Mouse (Mus musculus) bone marrow, adult 2 months (tissue): ENCODE measurements around the gene Il4.

ENCODE experiments used
- CTCF ChIP-seq: fragments of 200-500 bp; IDR thresholded peaks from 2 replicates; pipeline ENCODE4 v1.5.1; 2011; ENCODE audit warnings: low read length, control low read depth; ENCODE audit not compliant: control insufficient read depth, insufficient read depth
- POLR2A ChIP-seq: fragments of 200-500 bp; IDR thresholded peaks from 2 replicates; pipeline ENCODE4 v1.6.1; 2011; ENCODE audit warnings: low read depth, mild to moderate bottlenecking, control low read depth, low read length, borderline replicate concordance; ENCODE audit not compliant: control insufficient read depth

DNA sequence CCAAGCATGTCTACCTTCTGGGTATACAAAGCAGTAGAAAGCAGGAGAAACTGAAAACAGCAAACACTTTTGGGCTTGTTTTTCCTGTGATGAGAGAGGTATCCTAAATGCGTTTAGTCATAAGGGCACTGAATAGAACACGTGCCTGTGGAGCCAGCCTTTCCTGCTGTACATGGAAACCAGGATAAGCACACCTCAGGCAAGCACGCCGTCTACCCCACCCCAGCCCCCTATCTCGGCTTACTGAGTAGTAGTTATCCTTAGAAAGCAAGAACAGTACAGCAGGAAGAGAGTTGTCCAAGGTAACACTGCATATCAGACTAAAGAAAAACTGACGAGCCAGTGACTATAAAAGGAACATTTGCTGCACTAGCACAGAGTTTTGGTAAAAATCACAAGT, 39.4 kb upstream of the Il4 start:
- TF ChIP-seq POLR2A (no peak), CTCF (no peak)
